In the genomic region with DNA sequence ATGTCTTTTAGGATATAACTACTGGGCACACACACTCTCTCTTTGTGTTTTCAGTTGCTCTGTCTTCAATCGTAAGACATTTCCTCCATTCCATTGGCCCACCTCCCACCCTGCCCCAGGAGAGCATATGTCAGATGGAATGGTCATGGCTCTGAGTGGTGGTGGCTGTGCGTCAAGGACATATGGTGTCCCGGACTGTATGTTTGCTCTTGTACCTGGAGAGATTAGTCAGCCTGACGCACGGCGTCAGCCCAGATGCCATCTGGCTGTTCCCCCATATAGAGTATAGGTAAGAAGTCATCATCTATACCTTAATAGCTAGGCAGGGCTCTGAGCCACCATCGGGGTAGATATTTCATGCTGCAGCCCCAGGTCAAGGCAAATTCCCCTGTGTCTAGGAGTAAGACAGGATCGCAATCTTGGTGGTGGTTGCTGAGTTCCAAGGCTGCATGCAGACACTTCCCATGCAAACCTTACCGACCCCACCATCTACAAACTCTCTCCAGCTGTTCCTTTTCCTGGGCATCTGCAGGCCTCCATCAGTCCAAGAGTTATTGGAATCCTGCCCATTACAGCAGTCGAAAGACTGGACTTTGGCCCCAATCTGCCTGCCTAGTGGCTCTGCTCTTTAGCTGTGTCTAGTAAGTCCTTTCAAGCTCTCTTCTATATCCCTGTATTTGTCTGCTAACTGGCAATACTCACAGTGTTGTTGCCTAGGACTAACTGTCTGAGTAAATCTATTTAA, we compare ENCODE assay signal across 14 mouse cellular contexts. TPM values are rescaled to one million over a fixed set of nuclear protein-coding genes. Genes with fewer than 3 reads are reported as not detected.
DNase-seq lines count a peak whose midpoint lies in the region; ATAC-seq and TF ChIP-seq lines count a peak whose summit lies in the region.
"Had no signal": no experiment of that assay in that cellular context is flagged by ENCODE, and none has a peak within 500 bp of the region (broad histone marks: within the 10 kb centered on the region; RNA-seq: fewer than 3 reads in every experiment).

No protein-coding gene starts in this region.

- TF ChIP-seq CTCF in liver, adult 2 months (IDR thresholded peaks at IDR 0.05; ENCODE audit: low read depth, low read length), result no peak
- TF ChIP-seq CTCF in intestine, postnatal 0 days (IDR thresholded peaks at IDR 0.05; ENCODE audit: low read depth), result no peak
- TF ChIP-seq CTCF in left cerebral cortex, adult 2 months (IDR thresholded peaks at IDR 0.05), result no peak

- no peak for TF ChIP-seq POLR2A in liver, adult 2 months (IDR thresholded peaks at IDR 0.05; ENCODE audit: extremely low read depth, insufficient read depth, low read length)

- no peaks in the 10 kb centered on the region for H3K27me3 ChIP-seq in liver, adult 2 months (ENCODE audit: control insufficient read depth, insufficient read depth, low read length)
- no peaks in the 10 kb centered on the region for H3K27me3 ChIP-seq in intestine, postnatal 0 days (replicated peaks; ENCODE audit: control insufficient read depth, insufficient read depth, low read length)
- H3K27me3 ChIP-seq in stomach, embryonic 15.5 days (replicated peaks), result no peaks in the 10 kb centered on the region
- H3K27me3 ChIP-seq: embryonic facial prominence, embryonic 13.5 days; forebrain, embryonic 12.5 days; midbrain, embryonic 15.5 days had no signal

- 55% methylated on average over 10 of the region's 10 CpGs for WGBS in liver, adult 2 months
- WGBS in intestine, postnatal 0 days, result 45% methylated on average over 10 of the region's 10 CpGs
- 63% methylated on average over 10 of the region's 10 CpGs for WGBS in stomach, embryonic 15.5 days

- no peaks in the 10 kb centered on the region for H3K9me3 ChIP-seq in intestine, postnatal 0 days (ENCODE audit: control insufficient read depth)
- no peaks in the 10 kb centered on the region for H3K9me3 ChIP-seq in stomach, embryonic 15.5 days
- H3K9me3 ChIP-seq: embryonic facial prominence, embryonic 13.5 days; forebrain, embryonic 12.5 days; midbrain, embryonic 15.5 days; neural tube, embryonic 12.5 days had no signal

- H3K4me2 ChIP-seq in intestine, postnatal 0 days (replicated peaks; ENCODE audit: low read depth), result no peak overlapping the region
- no peak overlapping the region for H3K4me2 ChIP-seq in stomach, embryonic 15.5 days
- H3K4me2 ChIP-seq: embryonic facial prominence, embryonic 13.5 days; forebrain, embryonic 12.5 days; midbrain, embryonic 15.5 days; neural tube, embryonic 12.5 days had no signal

- peak; percentile 87 for ATAC-seq in intestine, postnatal 0 days
- ATAC-seq in stomach, embryonic 15.5 days (ENCODE audit: insufficient read depth, low FRiP score, low read depth), result peak; percentile 69
- ATAC-seq: midbrain, embryonic 15.5 days had no signal

- H3K4me3 ChIP-seq in liver, adult 2 months (ENCODE audit: insufficient read depth, low read depth, low read length), result no peak overlapping the region
- H3K4me3 ChIP-seq in intestine, postnatal 0 days (ENCODE audit: low read depth, low read length), result no peak overlapping the region
- no peak overlapping the region for H3K4me3 ChIP-seq in stomach, embryonic 15.5 days (replicated peaks)
- H3K4me3 ChIP-seq in left cerebral cortex, adult 2 months, result no peak overlapping the region
- H3K4me3 ChIP-seq: embryonic facial prominence, embryonic 13.5 days; forebrain, embryonic 12.5 days; midbrain, embryonic 15.5 days; neural tube, embryonic 12.5 days had no signal

- peak; percentile 90 for DNase-seq in liver, adult 2 months (ENCODE audit: extremely low read depth, low read depth, low spot score)
- DNase-seq in liver, result no peak
- DNase-seq in kidney, postnatal 36 days, result peak; percentile 70 to 72
- no peak for DNase-seq in left cerebral cortex, adult 2 months (ENCODE audit: extremely low spot score in 1 of 2, low spot score in 2 of 2)
- DNase-seq in right cerebral cortex, adult 2 months (ENCODE audit: low spot score in 2 of 2), result no peak
- DNase-seq: cerebellum, adult 9-11 months; heart, postnatal 36 days had no signal

- H3K27ac ChIP-seq in liver, adult 2 months (replicated peaks; ENCODE audit: insufficient read depth, low read depth, low read length), result no peak overlapping the region
- H3K27ac ChIP-seq in intestine, postnatal 0 days (ENCODE audit: low read depth, low read length), result no peak overlapping the region
- H3K27ac ChIP-seq in stomach, embryonic 15.5 days, result no peak overlapping the region; the same call in 1 of the 2 replicates
- no peak overlapping the region for H3K27ac ChIP-seq in left cerebral cortex, adult 2 months
- H3K27ac ChIP-seq: embryonic facial prominence, embryonic 13.5 days; forebrain, embryonic 12.5 days; kidney, postnatal 0 days; midbrain, embryonic 15.5 days; neural tube, embryonic 12.5 days had no signal

- no peak overlapping the region for H3K9ac ChIP-seq in liver, adult 2 months (ENCODE audit: low read depth, low read length)
- no peak overlapping the region for H3K9ac ChIP-seq in intestine, postnatal 0 days (ENCODE audit: low read depth, low read length)
- H3K9ac ChIP-seq in stomach, embryonic 15.5 days, result no peak overlapping the region
- H3K9ac ChIP-seq: embryonic facial prominence, embryonic 13.5 days; forebrain, embryonic 12.5 days; midbrain, embryonic 15.5 days; neural tube, embryonic 12.5 days had no signal

- no peaks in the 10 kb centered on the region for H3K79me2 ChIP-seq in liver, adult 2 months (ENCODE audit: control insufficient read depth, insufficient read depth, low read length)

- H3K4me1 ChIP-seq in liver, adult 2 months (ENCODE audit: control insufficient read depth, insufficient read depth, low read length), result peaks cover 36% of the 10 kb centered on the region
- no peaks in the 10 kb centered on the region for H3K4me1 ChIP-seq in intestine, postnatal 0 days (replicated peaks; ENCODE audit: control insufficient read depth, insufficient read depth, low read length)
- H3K4me1 ChIP-seq in stomach, embryonic 15.5 days, result peaks cover 6% of the 10 kb centered on the region; the same call in 1 of the 2 replicates
- H3K4me1 ChIP-seq: embryonic facial prominence, embryonic 13.5 days; forebrain, embryonic 12.5 days; midbrain, embryonic 15.5 days; neural tube, embryonic 12.5 days had no signal

- intact Hi-C loops in left cerebral cortex, adult 2 months (cut with DNase I), result no loop called here

- peaks cover 5% of the 10 kb centered on the region for H3K36me3 ChIP-seq in liver, adult 2 months (ENCODE audit: control insufficient read depth, insufficient read depth, low read length)
- no peaks in the 10 kb centered on the region for H3K36me3 ChIP-seq in intestine, postnatal 0 days (ENCODE audit: control insufficient read depth, insufficient read depth)
- H3K36me3 ChIP-seq in stomach, embryonic 15.5 days, result no peaks in the 10 kb centered on the region
- H3K36me3 ChIP-seq: embryonic facial prominence, embryonic 13.5 days; forebrain, embryonic 12.5 days; midbrain, embryonic 15.5 days; neural tube, embryonic 12.5 days had no signal

RNA-seq across cellular contexts. Expression of a gene that starts 53.7 kb away (rescaled TPM):
- total RNA-seq in liver, adult 2 months (2014; rRNA removed), result 11.2 and 14.2 TPM in 2 replicates
- 66.4 and 103 TPM in 2 replicates for polyA plus RNA-seq in liver, adult 2 months (2012; rRNA removed)
- 0.94 and 1.5 TPM in 2 replicates for polyA plus RNA-seq in intestine, postnatal 0 days (2015; fragmentation: Nextera tagmentation; extraction: Ambion mirVana)
- 13.0 and 18.4 TPM in 2 replicates for polyA plus RNA-seq in stomach, embryonic 15.5 days (2015; fragmentation: Nextera tagmentation; extraction: Ambion mirVana)
- not detected for total RNA-seq in left cerebral cortex, adult 2 months (2021)
- total RNA-seq: heart, postnatal 36 days had no signal
- polyA plus RNA-seq: kidney, postnatal 0 days had no signal

Comparison
In these comparisons a context has a peak if more than half of its experiments do, and no peak if none do; other contexts are left out.
1. DNase-seq: peak in liver, adult 2 months (single experiment) and kidney, postnatal 36 days (2 of 2); none in liver (single experiment), left cerebral cortex, adult 2 months (0 of 2) and right cerebral cortex, adult 2 months (0 of 2).